Mouse (Mus musculus) small intestine, adult 10 weeks (tissue): ENCODE data around the gene Lyar. TPM values are rescaled to one million over a fixed set of nuclear protein-coding genes. Genes with fewer than 3 reads are reported as not detected.

Source experiments
- polyA plus RNA-seq: library from polyadenylated mRNA; stranded (reverse); fragments of 350-450 nt; fragmentation: Illumina TruSeq; extraction: RNeasy Lipid Tissue Mini Kit (QIAGEN cat#74804); gene quantifications from one replicate; pipeline ENCODE4 v1.2.3, GENCODE M21; 2014; ENCODE audit warnings: low replicate concordance

Lyar gene
- 33.8 TPM for polyA plus RNA-seq

DNA sequence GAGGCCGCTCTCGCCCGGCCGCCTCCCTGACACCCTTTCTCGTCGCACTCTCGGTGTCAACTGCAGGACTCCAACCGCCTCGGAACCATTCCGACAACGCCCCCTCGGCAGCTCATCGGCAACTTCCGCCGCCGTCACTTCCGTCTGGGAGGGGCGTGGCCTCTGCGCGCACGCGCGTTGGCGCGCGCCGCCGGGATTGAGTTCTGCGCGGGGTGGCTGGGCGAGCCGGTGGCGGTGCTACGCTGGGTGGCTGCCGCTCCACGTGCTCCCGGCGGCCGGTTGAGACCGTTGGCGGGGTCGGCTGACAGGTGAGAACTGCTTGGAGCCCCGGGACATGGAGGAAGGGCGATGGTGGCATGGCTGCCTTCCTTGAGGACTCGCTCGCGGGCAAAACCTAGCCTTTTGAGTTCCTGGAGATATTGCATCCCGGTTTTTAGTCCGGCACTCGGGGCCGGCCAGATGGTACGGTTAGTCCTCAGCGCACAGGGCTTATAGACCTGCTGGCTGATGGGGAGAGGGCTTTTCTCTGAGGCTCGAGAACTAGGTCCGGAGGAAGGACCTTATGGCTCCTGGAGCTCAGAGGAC lies at the start of gene Lyar, which contains the start of gene Zbtb49:
Gene Lyar, plus strand, starts transcription at position 143 of the 585 bp plus-strand sequence.
Gene Zbtb49, minus strand, starts transcription at position 130 of the 585 bp plus-strand sequence.

DNA sequence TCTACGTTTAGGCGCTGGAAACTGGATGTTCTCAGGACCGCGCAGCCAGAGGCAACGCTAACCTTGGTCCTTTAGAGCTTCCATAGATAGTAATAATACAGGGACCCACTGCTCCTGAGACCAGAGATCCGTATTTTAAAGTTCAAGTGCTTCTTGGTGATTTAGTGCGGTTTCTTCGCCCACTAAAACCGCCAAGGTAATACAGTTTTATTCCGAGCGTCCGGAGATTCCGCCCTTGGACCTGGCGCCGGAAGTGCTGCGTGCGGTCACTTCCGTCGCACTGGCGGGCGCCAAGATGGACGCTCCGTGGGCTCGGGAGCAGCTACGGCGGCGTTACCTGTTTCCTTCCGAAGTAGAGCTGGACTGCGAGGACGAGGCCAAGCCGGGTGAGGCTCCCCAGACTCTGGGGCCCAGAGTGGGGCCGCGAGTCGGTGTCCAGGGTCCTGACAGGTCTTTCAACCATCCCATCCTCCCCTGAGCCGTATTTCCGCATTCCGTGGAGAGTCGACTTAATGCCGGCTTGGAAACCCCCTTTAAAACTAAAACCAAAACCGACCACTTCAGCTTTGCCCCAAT lies 39.9 kb downstream of the Lyar start, which contains the start of gene Tmem128:
Gene Tmem128, plus strand, starts transcription at position 79 of the 576 bp plus-strand sequence.

DNA sequence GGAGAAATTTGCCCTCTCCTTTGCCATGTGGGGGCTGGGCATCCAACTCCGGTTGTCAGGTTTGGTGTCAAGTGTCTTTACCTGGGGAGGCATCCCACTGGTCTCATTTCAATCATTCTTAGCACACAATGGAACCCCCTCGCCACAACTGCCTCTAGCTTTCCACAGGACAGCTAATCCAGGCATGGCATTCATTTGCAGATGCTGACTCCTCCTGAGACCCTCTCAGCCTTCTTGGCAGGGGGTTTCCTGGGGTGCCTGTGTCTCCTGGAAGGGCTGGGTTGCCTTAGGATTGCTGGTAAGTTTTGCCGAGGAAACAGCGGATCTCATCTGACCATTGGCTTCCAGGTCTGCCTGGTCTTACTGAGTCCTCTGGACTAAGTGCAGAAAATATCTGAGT lies 55.5 kb downstream of the Lyar start, which contains the start of gene Otop1:
Gene Otop1, plus strand, starts transcription at position 202 of the 400 bp plus-strand sequence.

Other genes with a start within 250 kb of the Lyar start
- 27.3 TPM for gene Stx18, start 181.7 kb upstream of the Lyar start, polyA plus RNA-seq
- gene Nsg1, start 60.6 kb upstream of the Lyar start, polyA plus RNA-seq, result 1.2 TPM
- gene Zbtb49, start within 50 bp of the Lyar start, polyA plus RNA-seq, result 1.4 TPM
- 56.5 TPM for gene Tmem128, start 39.7 kb downstream of the Lyar start, polyA plus RNA-seq
- gene Otop1, start 55.5 kb downstream of the Lyar start, polyA plus RNA-seq, result not detected
- not detected for gene Drd5, start 98.9 kb downstream of the Lyar start, polyA plus RNA-seq